Mouse (Mus musculus) lung, postnatal 14 days (tissue): ENCODE data around the gene Chst15.
A peak's percentile ranks its signal among the peaks of the same experiment; 100 is the strongest.

ENCODE experiments used
- DNase-seq: peaks from one replicate; pipeline ENCODE4 v3.0.0; 2021

The Chst15 gene

GRCm38 (mm10) chr7:132317036-132317541 lies at the start of gene Chst15:
Gene Chst15 (minus strand): TSS chr7:132317228.
- peak; percentile 69 for DNase-seq

DNA sequence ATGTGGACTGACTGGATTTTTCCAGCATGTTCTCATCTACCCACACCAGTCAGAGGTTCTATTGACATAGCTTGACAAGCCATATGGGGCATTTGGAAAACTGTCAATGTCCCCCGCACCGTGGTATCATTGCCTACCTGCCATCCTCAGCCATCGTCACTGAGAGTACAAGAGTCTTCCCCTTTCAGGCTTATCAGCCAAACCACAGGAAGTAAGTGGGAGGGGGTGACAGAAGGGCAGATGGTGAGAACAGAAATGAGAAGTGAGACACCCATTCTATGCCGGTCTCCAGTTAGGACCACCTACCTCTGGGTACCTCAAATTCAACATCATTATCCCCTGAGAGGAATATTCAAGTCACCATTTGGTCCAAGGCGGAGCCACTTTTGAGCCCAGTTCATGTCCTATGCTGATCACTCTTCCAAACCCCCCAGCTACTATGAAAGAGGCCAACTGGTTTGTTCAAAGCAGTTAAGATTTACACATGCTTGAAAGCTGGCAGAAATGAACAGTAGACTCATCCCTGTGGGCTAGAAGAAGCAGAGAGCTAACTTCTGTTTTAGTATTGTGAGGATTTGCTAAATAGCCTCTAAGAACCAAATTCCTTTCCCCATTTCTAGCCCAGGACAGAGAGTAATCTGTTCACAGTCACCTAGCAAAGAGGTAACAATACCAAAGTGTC lies 48.8 kb upstream of the Chst15 start:
- DNase-seq: no peak

GRCm38 (mm10) chr7:132365111-132365510 lies 48.1 kb upstream of the Chst15 start:
- no peak for DNase-seq

GRCm38 (mm10) chr7:132364506-132364905 lies 47.5 kb upstream of the Chst15 start:
- no peak for DNase-seq

- no peak for DNase-seq
Measured at GRCm38 (mm10) chr7:132360336-132360735, 43.3 kb upstream of the Chst15 start.

DNA sequence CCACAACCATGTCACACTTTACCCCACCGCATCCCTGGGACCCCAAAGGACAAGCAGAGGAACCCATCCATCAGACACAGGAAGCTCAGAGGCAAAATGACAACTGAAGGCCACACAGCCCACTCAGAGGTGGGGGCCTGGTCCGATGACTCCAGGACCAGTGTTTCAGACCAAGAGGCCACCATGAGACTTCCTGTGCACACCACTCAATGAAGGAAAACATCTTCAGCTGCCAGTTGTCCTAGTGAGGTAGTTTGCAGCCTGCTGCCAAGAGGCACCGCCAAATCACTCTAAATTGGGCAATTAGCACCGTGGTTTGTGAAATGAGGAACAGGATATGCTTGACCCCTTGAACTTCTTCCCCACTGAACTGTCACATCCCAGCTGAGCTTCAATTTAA lies 41.7 kb upstream of the Chst15 start:
- DNase-seq: peak; percentile 27

GRCm38 (mm10) chr7:132358250-132358649 lies 41.2 kb upstream of the Chst15 start:
- DNase-seq: no peak

DNA sequence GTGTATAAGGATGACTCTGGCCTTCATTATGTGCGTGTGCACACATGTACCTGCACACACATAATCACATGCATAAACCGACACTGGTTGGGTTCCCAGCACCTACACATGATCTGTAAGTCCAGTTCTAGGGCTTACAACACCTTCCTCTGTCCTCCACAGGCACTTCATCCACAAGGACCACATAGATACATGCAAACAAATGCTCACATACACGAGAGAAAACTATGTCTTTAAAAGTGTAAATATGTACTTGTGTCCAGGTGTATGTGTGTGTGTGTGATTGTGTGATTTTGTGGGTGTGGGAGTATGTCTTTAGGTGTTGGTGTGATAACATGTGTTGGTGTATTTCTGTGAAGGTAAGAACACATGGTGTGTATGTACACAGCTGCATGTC lies 40.8 kb upstream of the Chst15 start:
- no peak for DNase-seq

GRCm38 (mm10) chr7:132356881-132357840 lies 40.1 kb upstream of the Chst15 start:
- no peak for DNase-seq

GRCm38 (mm10) chr7:132356185-132356584 lies 39.2 kb upstream of the Chst15 start:
- no peak for DNase-seq

- DNase-seq: peak; percentile 36
Measured at GRCm38 (mm10) chr7:132355767-132356166, 38.7 kb upstream of the Chst15 start.

DNA sequence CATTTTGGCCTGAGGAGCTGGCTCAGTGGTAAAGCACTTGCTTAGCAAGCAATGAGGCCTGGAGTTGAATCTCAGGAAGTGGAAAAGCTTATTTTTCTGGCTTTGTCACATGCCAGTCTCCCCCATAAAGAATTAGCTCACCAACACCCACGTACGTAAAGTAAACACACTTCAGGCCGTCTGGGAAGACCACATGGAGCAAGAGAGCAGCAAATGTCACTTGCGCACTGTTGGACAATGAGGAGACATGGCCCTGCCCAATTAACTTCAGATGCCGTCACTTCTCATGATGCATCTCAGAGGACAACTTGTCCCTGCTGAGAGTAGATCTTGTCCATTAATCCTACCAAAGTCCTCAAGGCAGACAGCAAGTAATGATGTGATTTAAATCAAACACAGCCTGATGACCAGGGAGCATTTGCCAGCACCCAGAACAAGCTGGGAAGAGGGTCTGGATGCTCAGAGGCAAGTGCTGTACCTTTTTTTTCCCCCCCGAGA lies 32.1 kb upstream of the Chst15 start:
- DNase-seq: no peak

DNA sequence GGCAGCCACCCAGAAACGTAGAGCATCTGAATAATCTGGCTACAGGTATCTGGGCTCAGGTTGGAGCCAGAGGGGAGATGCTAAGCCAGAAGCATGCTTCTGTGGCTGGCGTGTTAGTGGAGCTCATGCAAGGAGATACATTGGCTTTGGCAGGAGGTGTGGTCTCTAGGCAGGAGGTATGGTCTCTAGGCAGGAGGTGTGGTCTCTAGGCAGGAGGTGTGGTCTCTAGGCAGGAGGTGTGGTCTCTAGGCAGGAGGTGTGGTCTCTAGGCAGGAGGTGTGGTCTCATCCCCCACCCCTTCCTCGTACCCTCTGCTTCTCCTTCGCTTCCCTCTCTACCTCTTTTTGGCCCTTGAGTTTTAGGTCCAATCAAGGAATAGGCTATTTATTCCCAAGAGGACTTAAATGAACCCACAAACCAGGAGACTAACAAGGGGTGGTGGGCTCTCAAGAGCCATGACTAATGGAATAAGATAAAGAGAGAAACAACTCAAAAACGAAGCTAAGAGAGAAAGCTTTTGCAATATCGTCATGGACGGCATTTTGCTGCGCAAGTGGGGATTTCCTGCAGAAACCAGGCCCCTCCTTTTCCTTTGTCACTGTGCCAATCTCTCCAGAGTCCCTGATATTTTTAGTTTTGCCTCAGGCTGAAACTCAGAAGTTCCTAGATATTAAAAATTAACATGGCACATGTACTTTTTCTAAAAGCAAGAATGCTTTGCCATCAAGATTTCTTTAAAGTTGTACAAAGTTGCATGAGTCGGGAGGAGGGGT lies 30.4 kb upstream of the Chst15 start:
- peak; percentile 48 for DNase-seq

DNA sequence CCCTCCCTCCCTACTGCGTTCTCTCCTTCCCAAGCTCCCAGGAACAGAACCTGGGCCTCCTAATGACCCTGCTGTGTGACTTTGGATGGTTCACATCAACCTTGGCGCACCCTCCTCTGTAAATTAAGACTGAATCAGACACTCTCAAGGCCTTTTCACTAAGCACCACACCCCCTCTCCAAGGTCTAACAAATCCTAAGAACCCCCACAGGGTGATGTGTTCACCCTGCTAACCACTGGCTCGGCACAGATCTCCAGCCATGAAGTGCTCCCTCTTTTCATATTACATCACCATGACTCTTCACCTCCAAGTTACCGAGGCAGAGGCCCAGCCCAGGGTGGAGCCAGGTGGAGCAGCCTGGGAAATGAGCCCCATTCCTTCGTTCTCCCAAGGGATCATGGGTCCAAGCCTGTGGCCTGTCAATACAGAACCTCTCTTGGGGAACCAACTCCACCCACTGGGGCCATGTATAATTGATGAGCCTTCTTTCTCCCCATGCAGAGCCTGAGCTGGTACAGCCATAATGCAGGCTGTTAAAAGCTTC lies 28.6 kb upstream of the Chst15 start:
- DNase-seq: no peak

- DNase-seq: no peak
Measured at GRCm38 (mm10) chr7:132344606-132345005, 27.6 kb upstream of the Chst15 start.

DNA sequence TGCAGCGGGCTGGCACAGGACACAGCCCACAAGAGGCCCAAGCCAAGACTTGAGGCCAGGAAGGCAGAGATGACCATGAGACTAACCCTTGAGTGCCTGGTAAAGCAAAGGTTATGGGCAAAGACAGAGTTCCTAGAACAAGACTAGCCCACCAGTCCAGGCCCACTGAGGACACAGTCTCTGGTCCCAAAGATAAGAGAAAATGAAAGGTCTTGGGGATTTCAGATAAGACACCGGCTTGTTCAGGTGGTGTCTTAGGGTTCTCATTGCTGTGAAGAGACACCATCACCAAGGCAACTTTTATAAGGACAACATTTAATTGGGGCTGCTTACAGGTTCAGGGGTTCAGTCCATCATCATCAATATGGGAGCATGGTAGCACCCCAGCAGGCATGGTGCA lies 26.9 kb upstream of the Chst15 start:
- DNase-seq: no peak

GRCm38 (mm10) chr7:132343146-132343545 lies 26.1 kb upstream of the Chst15 start:
- DNase-seq: no peak

GRCm38 (mm10) chr7:132339041-132339839 lies 22.2 kb upstream of the Chst15 start:
- DNase-seq: peak; percentile 34

GRCm38 (mm10) chr7:132338350-132338749 lies 21.3 kb upstream of the Chst15 start:
- peak; percentile 48 for DNase-seq

GRCm38 (mm10) chr7:132337268-132337917 lies 20.4 kb upstream of the Chst15 start:
- DNase-seq: no peak

DNA sequence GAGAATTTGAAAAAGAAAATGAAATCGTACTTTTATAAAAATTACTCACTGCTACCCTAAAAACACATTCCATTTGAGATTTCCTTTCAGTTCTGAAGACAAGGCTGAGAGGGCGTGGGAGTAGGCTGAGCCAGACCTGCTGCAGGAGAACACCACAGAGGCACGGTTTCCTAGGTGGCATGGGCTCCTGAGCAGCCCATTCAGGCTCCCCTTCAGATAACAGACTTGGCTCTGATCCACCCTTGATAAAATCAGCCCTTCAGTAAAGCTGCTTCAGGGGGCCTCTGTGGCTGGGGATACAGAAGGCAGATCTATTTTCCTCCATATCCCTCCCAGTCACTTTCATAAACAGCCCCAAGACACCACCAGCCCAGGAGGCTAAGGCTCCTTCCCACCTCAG lies 19.8 kb upstream of the Chst15 start:
- no peak for DNase-seq
